Mouse (Mus musculus) telencephalon, adult 2 months (tissue): ENCODE data around the gene Pla2g4c.
"Not testable (repeated sequence)": the region's sequence is repeated elsewhere in the genome, so short reads cannot be mapped to it uniquely, and the experiment has no call there.

Source experiments
- DNase-seq: peaks from one replicate; pipeline ENCODE4 v3.0.0-alpha.2; 2011; ENCODE audit warnings: low read depth, low spot score

Pla2g4c gene

GRCm38 (mm10) chr7:13324316-13324715 is at the start of gene Pla2g4c:
Pla2g4c (plus strand) TSS chr7:13324655.
- no peak for DNase-seq

GRCm38 (mm10) chr7:13277081-13277480 is 47.4 kb upstream of the Pla2g4c start, which contains the start of gene Lig1:
Lig1 (plus strand) TSS chr7:13277283.
- DNase-seq = no peak

- no peak for DNase-seq
These were observed 46.6 kb upstream of the Pla2g4c start for GRCm38 (mm10) chr7:13277833-13278232.

- peak; percentile 90 for DNase-seq
These were observed 46.1 kb upstream of the Pla2g4c start, which contains the start of gene Zswim9 for GRCm38 (mm10) chr7:13278308-13278891. Zswim9 (minus strand) TSS chr7:13278721.

GRCm38 (mm10) chr7:13278957-13279356 is 45.5 kb upstream of the Pla2g4c start:
- not testable (repeated sequence) for DNase-seq

- no peak for DNase-seq
These were observed 35.8 kb upstream of the Pla2g4c start for GRCm38 (mm10) chr7:13288621-13289020.

- DNase-seq = no peak
These were observed 34.3 kb upstream of the Pla2g4c start for GRCm38 (mm10) chr7:13290041-13290675.

GRCm38 (mm10) chr7:13291370-13291769 is 33.1 kb upstream of the Pla2g4c start:
- no peak for DNase-seq

GRCm38 (mm10) chr7:13293878-13294855 is 30.3 kb upstream of the Pla2g4c start:
- DNase-seq = no peak

GRCm38 (mm10) chr7:13295256-13295655 is 29.2 kb upstream of the Pla2g4c start:
- DNase-seq = no peak

GRCm38 (mm10) chr7:13297636-13298035 is 26.8 kb upstream of the Pla2g4c start:
- DNase-seq = no peak

GRCm38 (mm10) chr7:13298821-13299220 is 25.6 kb upstream of the Pla2g4c start:
- no peak for DNase-seq

- no peak for DNase-seq
These were observed 22.8 kb upstream of the Pla2g4c start for GRCm38 (mm10) chr7:13301643-13302042.

- DNase-seq = no peak
These were observed 21.7 kb upstream of the Pla2g4c start for GRCm38 (mm10) chr7:13302780-13303179.

- no peak for DNase-seq
These were observed 21.1 kb upstream of the Pla2g4c start for GRCm38 (mm10) chr7:13303372-13303771.

GRCm38 (mm10) chr7:13309407-13309806 is 15.0 kb upstream of the Pla2g4c start:
- no peak for DNase-seq

- DNase-seq = no peak
These were observed 13.8 kb upstream of the Pla2g4c start for GRCm38 (mm10) chr7:13310493-13311199.

GRCm38 (mm10) chr7:13311401-13311800 is 13.1 kb upstream of the Pla2g4c start:
- no peak for DNase-seq

GRCm38 (mm10) chr7:13314095-13314597 is 10.3 kb upstream of the Pla2g4c start:
- peak; percentile 2 for DNase-seq

GRCm38 (mm10) chr7:13321424-13321823 is 3.0 kb upstream of the Pla2g4c start:
- DNase-seq = no peak

- DNase-seq = no peak
These were observed 6.1 kb downstream of the Pla2g4c start for GRCm38 (mm10) chr7:13330575-13330974.
